Mouse (Mus musculus): ENCODE measurements around the gene Ube2e2. TPM values are rescaled to one million over a fixed set of nuclear protein-coding genes. Genes with fewer than 3 reads are reported as not detected.

The Ube2e2 gene
- polyA plus RNA-seq, 1 experiment from 2014 or later: 53.1 TPM

- Histone ChIP-seq H3K36me3 (ENCODE audit: control insufficient read depth, insufficient read depth, low read length) (no peaks in the 10 kb centered on the region), H3K4me1 (ENCODE audit: control insufficient read depth, insufficient read depth, low read length) (no peaks in the 10 kb centered on the region), H3K9ac (ENCODE audit: low read depth, low read length) (no peak overlapping the region), H3K9me3 (ENCODE audit: control insufficient read depth, low read length) (peaks cover 12% of the 10 kb centered on the region), H3K4me3 (ENCODE audit: low read length) (no peak overlapping the region), H3K4me2 (replicated peaks; ENCODE audit: low read depth, low read length) (no peak overlapping the region), H3K27me3 (ENCODE audit: control insufficient read depth, insufficient read depth, low read length) (no peaks in the 10 kb centered on the region), H3K27ac (ENCODE audit: low read depth, low read length) (no peak overlapping the region)
- WGBS: 87% methylated on average over 1 of the region's 1 CpGs
- ATAC-seq (ENCODE audit: low FRiP score, low TSS enrichment): no peak
These were observed 228.6 kb downstream of the Ube2e2 start for GRCm38 (mm10) chr14:18665267-18666024.

GRCm38 (mm10) chr14:18663666-18664065 is 230.4 kb downstream of the Ube2e2 start:
- no peak for ATAC-seq (ENCODE audit: low FRiP score, low TSS enrichment)
- Histone ChIP-seq H3K27ac (ENCODE audit: low read depth, low read length) (no peak overlapping the region), H3K9me3 (ENCODE audit: control insufficient read depth, low read length) (peaks cover 12% of the 10 kb centered on the region), H3K4me1 (ENCODE audit: control insufficient read depth, insufficient read depth, low read length) (no peaks in the 10 kb centered on the region), H3K27me3 (ENCODE audit: control insufficient read depth, insufficient read depth, low read length) (no peaks in the 10 kb centered on the region), H3K9ac (ENCODE audit: low read depth, low read length) (no peak overlapping the region), H3K4me2 (replicated peaks; ENCODE audit: low read depth, low read length) (no peak overlapping the region), H3K4me3 (ENCODE audit: low read length) (no peak overlapping the region), H3K36me3 (ENCODE audit: control insufficient read depth, insufficient read depth, low read length) (no peaks in the 10 kb centered on the region)
- WGBS: 72% methylated on average over 2 of the region's 2 CpGs

DNA sequence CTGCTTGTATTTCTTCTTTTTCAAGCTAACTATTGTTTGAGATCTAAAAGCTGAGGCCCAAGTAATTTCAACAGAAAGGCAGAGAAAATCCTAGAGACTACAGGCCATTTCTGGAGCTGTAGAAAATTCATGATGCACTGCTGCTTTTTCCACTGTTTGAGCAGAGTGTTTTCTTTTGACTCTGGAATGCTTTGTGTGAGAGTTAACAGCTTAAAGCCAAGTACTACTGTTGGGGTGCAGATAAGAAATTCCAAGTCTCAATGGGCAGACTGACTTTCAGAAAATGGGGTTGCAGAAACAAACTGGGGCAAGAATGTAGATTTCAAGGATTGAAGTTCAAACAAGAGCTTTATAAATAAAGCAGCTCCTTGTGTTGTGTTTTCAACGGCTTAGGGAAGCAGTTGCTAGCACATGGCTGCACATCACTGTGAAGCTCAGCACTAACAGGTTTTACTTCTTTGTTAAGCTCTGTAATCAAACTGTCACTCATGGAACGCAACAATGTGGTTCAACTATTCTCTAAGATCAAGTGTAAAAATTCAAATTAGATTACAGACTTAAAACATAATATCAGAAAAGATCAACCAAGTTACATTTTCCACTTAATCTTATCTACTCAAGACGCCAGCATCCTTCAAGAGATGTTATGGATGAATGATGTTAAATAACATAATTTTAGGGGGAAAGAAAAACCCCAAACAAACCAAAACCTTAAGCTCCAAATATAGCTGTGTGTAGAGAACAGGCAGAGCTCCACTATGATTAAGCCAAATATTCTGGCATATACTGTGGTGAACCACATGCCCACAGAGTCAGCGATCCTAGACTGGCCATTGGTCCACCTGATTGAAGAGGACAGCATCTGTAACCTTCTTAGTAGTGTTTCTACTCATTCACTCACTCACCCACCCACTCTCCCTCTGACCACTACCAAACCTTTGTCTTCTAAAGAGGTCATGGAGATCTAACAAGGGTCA is 236.0 kb downstream of the Ube2e2 start:
- Histone ChIP-seq H3K4me2 (replicated peaks; ENCODE audit: low read depth, low read length) (no peak overlapping the region), H3K36me3 (ENCODE audit: control insufficient read depth, insufficient read depth, low read length) (no peaks in the 10 kb centered on the region), H3K4me3 (ENCODE audit: low read length) (no peak overlapping the region), H3K27me3 (ENCODE audit: control insufficient read depth, insufficient read depth, low read length) (no peaks in the 10 kb centered on the region), H3K4me1 (ENCODE audit: control insufficient read depth, insufficient read depth, low read length) (no peaks in the 10 kb centered on the region), H3K9me3 (ENCODE audit: control insufficient read depth, low read length) (peaks cover 12% of the 10 kb centered on the region), H3K9ac (ENCODE audit: low read depth, low read length) (no peak overlapping the region), H3K27ac (ENCODE audit: low read depth, low read length) (no peak overlapping the region)
- WGBS: 79% methylated on average over 4 of the region's 4 CpGs
- ATAC-seq (ENCODE audit: low FRiP score, low TSS enrichment): no peak

GRCm38 (mm10) chr14:18649123-18649675 is 244.9 kb downstream of the Ube2e2 start:
- 88% methylated on average over 2 of the region's 2 CpGs for WGBS
- ATAC-seq (ENCODE audit: low FRiP score, low TSS enrichment): no peak
- H3K36me3 ChIP-seq (ENCODE audit: control insufficient read depth, insufficient read depth, low read length): no peaks in the 10 kb centered on the region

GRCm38 (mm10) chr14:18641656-18642055 is 252.4 kb downstream of the Ube2e2 start:
- ATAC-seq (ENCODE audit: low FRiP score, low TSS enrichment): no peak
- Histone ChIP-seq H3K4me3 (ENCODE audit: low read length) (no peak overlapping the region), H3K36me3 (ENCODE audit: control insufficient read depth, insufficient read depth, low read length) (no peaks in the 10 kb centered on the region), H3K4me1 (ENCODE audit: control insufficient read depth, insufficient read depth, low read length) (no peaks in the 10 kb centered on the region; the same call in 1 of the 2 replicates), H3K27me3 (ENCODE audit: control insufficient read depth, insufficient read depth, low read length) (no peaks in the 10 kb centered on the region), H3K4me2 (replicated peaks; ENCODE audit: low read depth, low read length) (no peak overlapping the region), H3K9ac (ENCODE audit: low read depth, low read length) (no peak overlapping the region), H3K27ac (ENCODE audit: low read depth, low read length) (no peak overlapping the region), H3K9me3 (ENCODE audit: control insufficient read depth, low read length) (no peaks in the 10 kb centered on the region)
- WGBS: 57% methylated on average over 4 of the region's 4 CpGs

More at GRCm38 (mm10) chr14:18649123-18649675, 244.9 kb downstream of the Ube2e2 start:
- Histone ChIP-seq H3K4me3 (ENCODE audit: low read length) (no peak overlapping the region), H3K27ac (ENCODE audit: low read depth, low read length) (no peak overlapping the region), H3K4me1 (ENCODE audit: control insufficient read depth, insufficient read depth, low read length) (no peaks in the 10 kb centered on the region), H3K9me3 (ENCODE audit: control insufficient read depth, low read length) (no peaks in the 10 kb centered on the region), H3K4me2 (replicated peaks; ENCODE audit: low read depth, low read length) (no peak overlapping the region), H3K9ac (ENCODE audit: low read depth, low read length) (no peak overlapping the region), H3K27me3 (ENCODE audit: control insufficient read depth, insufficient read depth, low read length) (no peaks in the 10 kb centered on the region)

- 74% methylated on average over 2 of the region's 2 CpGs for WGBS
These were observed 255.2 kb downstream of the Ube2e2 start for GRCm38 (mm10) chr14:18638753-18639456.

DNA sequence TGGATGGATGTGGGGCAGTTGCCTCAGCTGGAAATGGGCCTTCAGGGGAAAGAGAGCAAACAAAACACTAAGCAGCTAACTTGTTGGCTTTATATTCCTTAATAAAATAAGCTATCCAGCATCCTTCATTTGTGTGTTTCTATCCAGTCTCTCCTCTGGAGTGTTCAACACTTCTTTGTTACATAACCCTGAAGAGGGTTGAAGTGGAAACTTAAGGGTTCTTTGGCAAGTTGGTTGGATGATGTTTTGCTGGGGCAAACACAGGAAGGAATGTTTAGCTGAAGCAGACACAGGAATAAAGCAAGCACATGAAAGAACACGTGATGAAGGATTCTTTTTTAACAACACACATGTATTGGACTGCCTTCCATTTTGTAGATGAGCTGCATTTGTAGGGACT is 256.3 kb downstream of the Ube2e2 start:
- no peak overlapping the region for H3K4me2 ChIP-seq (replicated peaks; ENCODE audit: low read depth, low read length)
- WGBS: 88% methylated on average over 1 of the region's 1 CpGs

More at GRCm38 (mm10) chr14:18638753-18639456, 255.2 kb downstream of the Ube2e2 start:
- Histone ChIP-seq H3K9me3 (ENCODE audit: control insufficient read depth, low read length) (no peaks in the 10 kb centered on the region), H3K36me3 (ENCODE audit: control insufficient read depth, insufficient read depth, low read length) (no peaks in the 10 kb centered on the region), H3K4me3 (ENCODE audit: low read length) (no peak overlapping the region), H3K27ac (ENCODE audit: low read depth, low read length) (no peak overlapping the region), H3K9ac (ENCODE audit: low read depth, low read length) (no peak overlapping the region), H3K27me3 (ENCODE audit: control insufficient read depth, insufficient read depth, low read length) (no peaks in the 10 kb centered on the region), H3K4me1 (ENCODE audit: control insufficient read depth, insufficient read depth, low read length) (no peaks in the 10 kb centered on the region; the same call in 1 of the 2 replicates), H3K4me2 (replicated peaks; ENCODE audit: low read depth, low read length) (no peak overlapping the region)
- ATAC-seq (ENCODE audit: low FRiP score, low TSS enrichment): no peak

DNA sequence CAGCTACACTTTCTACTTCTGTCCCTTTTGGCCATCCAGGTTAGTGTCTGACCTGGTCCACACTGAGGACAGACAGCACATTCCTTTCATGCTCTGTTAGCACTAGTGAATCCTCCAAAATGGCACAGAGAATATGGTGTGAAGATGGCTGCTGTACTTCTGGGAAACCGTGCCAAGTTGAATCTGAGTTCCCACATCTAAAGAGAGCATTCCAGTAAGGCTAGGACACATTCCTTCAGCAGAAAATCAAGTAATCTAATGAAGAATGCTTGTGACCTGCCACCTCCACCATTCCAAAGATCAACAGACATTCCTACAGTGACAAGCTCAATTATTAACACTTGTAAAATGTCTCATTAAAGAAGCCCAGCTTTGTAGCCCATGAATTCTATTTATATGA is 265.9 kb downstream of the Ube2e2 start:
- no peak overlapping the region for H3K4me2 ChIP-seq (replicated peaks; ENCODE audit: low read depth, low read length)
- H3K4me1 ChIP-seq (ENCODE audit: control insufficient read depth, insufficient read depth, low read length): no peaks in the 10 kb centered on the region
- no peaks in the 10 kb centered on the region for H3K9me3 ChIP-seq (ENCODE audit: control insufficient read depth, low read length)
- no peak overlapping the region for H3K27ac ChIP-seq (ENCODE audit: low read depth, low read length)
- H3K36me3 ChIP-seq (ENCODE audit: control insufficient read depth, insufficient read depth, low read length): no peaks in the 10 kb centered on the region
- H3K9ac ChIP-seq (ENCODE audit: low read depth, low read length): no peak overlapping the region
- no peaks in the 10 kb centered on the region for H3K27me3 ChIP-seq (ENCODE audit: control insufficient read depth, insufficient read depth, low read length)
- ATAC-seq (ENCODE audit: low FRiP score, low TSS enrichment): no peak
- no peak overlapping the region for H3K4me3 ChIP-seq (ENCODE audit: low read length)
- WGBS: 82% methylated on average over 1 of the region's 1 CpGs

More for the DNA sequence above, 256.3 kb downstream of the Ube2e2 start:
- H3K4me3 ChIP-seq (ENCODE audit: low read length): no peak overlapping the region
- H3K27ac ChIP-seq (ENCODE audit: low read depth, low read length): no peak overlapping the region
- no peak overlapping the region for H3K9ac ChIP-seq (ENCODE audit: low read depth, low read length)
- H3K27me3 ChIP-seq (ENCODE audit: control insufficient read depth, insufficient read depth, low read length): no peaks in the 10 kb centered on the region
- H3K4me1 ChIP-seq (ENCODE audit: control insufficient read depth, insufficient read depth, low read length): no peaks in the 10 kb centered on the region; the same call in 1 of the 2 replicates
- no peaks in the 10 kb centered on the region for H3K9me3 ChIP-seq (ENCODE audit: control insufficient read depth, low read length)
- ATAC-seq (ENCODE audit: low FRiP score, low TSS enrichment): no peak
- no peaks in the 10 kb centered on the region for H3K36me3 ChIP-seq (ENCODE audit: control insufficient read depth, insufficient read depth, low read length)

Measured in kidney, embryonic 14.5 days (tissue).